Mouse (Mus musculus): Measurements from ENCODE around the gene Lrp5.

GRCm38 (mm10) chr19:3702460-3702859 lies 16.1 kb upstream of the Lrp5 start:
- TF ChIP-seq CTCF (IDR thresholded peaks at IDR 0.05; ENCODE audit: low read depth) (no peak), EP300 (IDR thresholded peaks at IDR 0.05; ENCODE audit: low read depth) (no peak)
